Mouse (Mus musculus): ENCODE data around the gene Pgc.

DNA sequence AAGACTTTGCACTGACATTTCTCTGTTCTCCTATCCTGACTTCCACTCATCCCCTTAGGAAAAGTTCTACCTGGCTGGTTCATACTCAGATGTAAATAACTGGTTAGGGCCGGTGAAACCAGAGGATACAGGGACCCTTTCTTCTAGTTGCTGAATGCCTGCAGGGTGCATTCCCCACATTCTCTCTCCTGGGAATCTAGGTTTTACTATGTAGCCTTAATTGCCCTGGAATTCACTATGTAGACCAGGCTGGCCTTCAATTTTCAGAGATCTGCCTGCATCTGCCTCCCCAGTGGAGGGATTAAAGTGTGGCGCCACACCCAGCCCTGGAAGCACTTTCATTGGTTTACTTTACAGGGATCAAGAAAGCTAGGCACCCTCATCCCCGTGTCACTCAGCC, 55.8 kb downstream of the Pgc start:
- TF ChIP-seq CTCF (IDR thresholded peaks at IDR 0.05; ENCODE audit: borderline replicate concordance, extremely low read depth, insufficient read depth, insufficient read length) (no peak), POLR2A (IDR thresholded peaks at IDR 0.05; ENCODE audit: borderline replicate concordance, extremely low read depth, insufficient read depth, insufficient read length, poor library complexity, severe bottlenecking) (no peak)

All from brain, embryonic 14.5 days (tissue).